Mouse (Mus musculus): ENCODE data around the gene Msx1. TPM values are rescaled to one million over a fixed set of nuclear protein-coding genes. Genes with fewer than 3 reads are reported as not detected.

Gene Msx1
- total and polyA plus RNA-seq, 3 experiments = 2.3 to 3.7 (median 3.1) TPM

- 44% methylated on average over 7 of the region's 7 CpGs for WGBS
- no peaks in the 10 kb centered on the region for H3K36me3 ChIP-seq (ENCODE audit: control insufficient read depth, insufficient read depth, low read length)
- no peak overlapping the region for H3K4me3 ChIP-seq
- intact Hi-C loops (cut with DNase I) = no loop called here
- H3K27me3 ChIP-seq (ENCODE audit: control insufficient read depth, insufficient read depth, low read length) = peaks cover 26% of the 10 kb centered on the region
- no peak for DNase-seq
- TF ChIP-seq EP300 (IDR thresholded peaks at IDR 0.05; ENCODE audit: insufficient read depth, low read depth, low read length) (no peak), CTCF (IDR thresholded peaks at IDR 0.05) (no peak), POLR2A (IDR thresholded peaks at IDR 0.05; ENCODE audit: insufficient read depth, low read depth, low read length) (no peak)
- no peak overlapping the region for H3K9ac ChIP-seq (ENCODE audit: low read depth, low read length)
- H3K27ac ChIP-seq = no peak overlapping the region
- no peaks in the 10 kb centered on the region for H3K79me2 ChIP-seq (replicated peaks; ENCODE audit: control insufficient read depth, insufficient read depth, low read length)
- no peaks in the 10 kb centered on the region; the same call in 1 of the 2 replicates for H3K4me1 ChIP-seq (ENCODE audit: control insufficient read depth, insufficient read depth, low read length)
Measured at GRCm38 (mm10) chr5:37825111-37825600, 773 bp upstream of the Msx1 start.

DNA sequence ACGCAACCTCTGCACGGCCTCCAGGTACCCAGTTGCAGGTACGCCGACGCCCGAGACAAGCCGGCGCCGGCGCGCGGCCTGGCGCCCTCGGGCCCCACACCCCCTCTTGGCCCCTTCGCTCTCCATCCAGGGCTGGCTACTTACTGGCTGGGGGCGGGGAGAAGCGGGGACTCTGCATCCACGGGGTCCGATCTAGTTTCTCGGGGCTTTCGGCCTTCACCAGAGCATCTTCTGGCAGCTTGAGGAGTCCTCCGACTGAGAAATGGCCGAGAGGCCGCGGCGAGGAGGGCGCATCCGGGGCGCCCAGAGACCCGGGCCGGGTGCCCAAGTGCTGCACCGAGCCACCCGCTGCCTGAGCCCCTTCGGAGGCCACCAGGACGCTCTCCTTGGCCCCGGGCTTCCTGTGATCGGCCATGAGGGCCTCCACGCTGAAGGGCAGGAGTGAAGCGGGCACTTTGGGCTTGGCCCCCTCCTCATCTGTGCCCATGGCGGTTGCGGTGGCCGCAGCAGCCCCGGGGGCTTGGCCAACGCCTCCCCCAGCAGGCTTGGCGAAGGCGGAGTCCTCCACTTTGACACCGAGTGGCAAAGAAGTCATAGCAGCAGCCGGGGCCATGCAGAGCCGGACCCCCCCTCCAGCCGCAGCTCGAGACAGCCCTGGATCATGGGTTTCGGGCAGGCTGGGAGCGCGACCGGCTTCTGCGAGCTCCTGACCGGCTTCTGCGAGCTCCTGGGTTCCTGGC lies 492 bp downstream of the Msx1 start:
- TF ChIP-seq POLR2A (IDR thresholded peaks at IDR 0.05; ENCODE audit: insufficient read depth, low read depth, low read length) (no peak), CTCF (IDR thresholded peaks at IDR 0.05) (no peak), EP300 (IDR thresholded peaks at IDR 0.05; ENCODE audit: insufficient read depth, low read depth, low read length) (no peak)
- peak overlapping the region; percentile 79 for H3K27ac ChIP-seq
- peaks cover 24% of the 10 kb centered on the region for H3K27me3 ChIP-seq (ENCODE audit: control insufficient read depth, insufficient read depth, low read length)

DNA sequence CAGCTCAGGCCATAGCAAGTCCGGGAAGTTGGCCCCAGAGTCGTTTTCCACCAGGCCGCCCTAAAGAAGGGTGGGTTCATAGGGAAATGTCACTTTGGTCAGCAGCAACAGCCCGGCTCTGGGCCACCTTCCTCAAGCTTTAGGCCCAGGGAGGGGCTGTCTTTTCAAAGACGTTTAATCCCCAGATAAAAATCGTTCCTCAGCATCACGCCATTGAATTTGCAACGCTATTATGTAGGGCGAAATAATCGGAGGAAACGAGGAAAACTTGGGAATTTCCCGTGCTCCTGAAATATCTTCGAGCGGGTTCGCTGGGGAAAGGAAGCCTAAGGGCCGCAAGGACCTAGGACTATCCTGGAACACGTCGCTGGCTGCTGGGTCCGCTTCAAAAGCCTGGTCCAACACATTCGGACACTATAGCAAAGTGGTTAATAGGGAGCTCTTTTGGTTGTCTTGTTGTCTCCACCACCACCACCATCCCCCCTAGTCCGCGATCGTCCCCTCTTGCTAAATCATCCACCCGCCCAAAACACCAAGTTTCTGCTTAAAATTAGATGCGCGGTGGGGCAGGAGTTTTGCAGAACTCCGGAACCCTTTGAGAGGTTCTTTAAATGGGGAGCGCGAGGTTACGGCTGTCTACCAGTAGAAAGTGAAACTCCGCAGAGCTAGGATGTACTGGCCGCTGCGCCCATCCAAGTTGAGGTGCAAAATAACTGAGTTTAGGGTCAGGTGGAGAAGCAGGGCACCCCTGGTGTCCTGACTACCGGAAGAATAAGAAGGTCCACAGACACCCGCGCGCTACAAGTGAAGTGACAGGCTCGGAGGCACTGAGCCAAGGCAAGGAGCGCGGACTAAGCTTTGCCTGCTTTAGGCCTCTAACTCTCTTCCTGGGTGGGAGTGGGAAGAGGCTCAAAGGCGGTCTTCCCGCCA lies 1.3 kb downstream of the Msx1 start:
- Histone ChIP-seq H3K4me1 (ENCODE audit: control insufficient read depth, insufficient read depth, low read length) (no peaks in the 10 kb centered on the region; the same call in 1 of the 2 replicates), H3K79me2 (replicated peaks; ENCODE audit: control insufficient read depth, insufficient read depth, low read length) (no peaks in the 10 kb centered on the region), H3K36me3 (ENCODE audit: control insufficient read depth, insufficient read depth, low read length) (no peaks in the 10 kb centered on the region), H3K27ac (peak overlapping the region; percentile 79), H3K27me3 (ENCODE audit: control insufficient read depth, insufficient read depth, low read length) (peaks cover 21% of the 10 kb centered on the region), H3K4me3 (peak overlapping the region; percentile 78), H3K9ac (ENCODE audit: low read depth, low read length) (peak overlapping the region; percentile 78)
- intact Hi-C loops (cut with DNase I) = loop anchor here (5.0 kb wide), 1 partner anchor 269 kb away; no protein-coding TSS in a partner anchor
- TF ChIP-seq CTCF (IDR thresholded peaks at IDR 0.05) (no peak), EP300 (IDR thresholded peaks at IDR 0.05; ENCODE audit: insufficient read depth, low read depth, low read length) (no peak), POLR2A (IDR thresholded peaks at IDR 0.05; ENCODE audit: insufficient read depth, low read depth, low read length) (no peak)
- DNase-seq = peak in 1 of 2 experiments; percentile 65
- WGBS = 6% methylated on average over 42 of the region's 42 CpGs

More for the DNA sequence above, 492 bp downstream of the Msx1 start:
- Histone ChIP-seq H3K79me2 (replicated peaks; ENCODE audit: control insufficient read depth, insufficient read depth, low read length) (no peaks in the 10 kb centered on the region), H3K9ac (ENCODE audit: low read depth, low read length) (peak overlapping the region; percentile 78), H3K36me3 (ENCODE audit: control insufficient read depth, insufficient read depth, low read length) (no peaks in the 10 kb centered on the region), H3K4me3 (peak overlapping the region; percentile 78), H3K4me1 (ENCODE audit: control insufficient read depth, insufficient read depth, low read length) (no peaks in the 10 kb centered on the region; the same call in 1 of the 2 replicates)
- WGBS = under 1% methylated on average over 53 of the region's 58 CpGs
- peak; percentile 45 to 62 for DNase-seq
- intact Hi-C loops (cut with DNase I) = loop anchor here (5.0 kb wide), 1 partner anchor 268 kb away; no protein-coding TSS in a partner anchor

DNA sequence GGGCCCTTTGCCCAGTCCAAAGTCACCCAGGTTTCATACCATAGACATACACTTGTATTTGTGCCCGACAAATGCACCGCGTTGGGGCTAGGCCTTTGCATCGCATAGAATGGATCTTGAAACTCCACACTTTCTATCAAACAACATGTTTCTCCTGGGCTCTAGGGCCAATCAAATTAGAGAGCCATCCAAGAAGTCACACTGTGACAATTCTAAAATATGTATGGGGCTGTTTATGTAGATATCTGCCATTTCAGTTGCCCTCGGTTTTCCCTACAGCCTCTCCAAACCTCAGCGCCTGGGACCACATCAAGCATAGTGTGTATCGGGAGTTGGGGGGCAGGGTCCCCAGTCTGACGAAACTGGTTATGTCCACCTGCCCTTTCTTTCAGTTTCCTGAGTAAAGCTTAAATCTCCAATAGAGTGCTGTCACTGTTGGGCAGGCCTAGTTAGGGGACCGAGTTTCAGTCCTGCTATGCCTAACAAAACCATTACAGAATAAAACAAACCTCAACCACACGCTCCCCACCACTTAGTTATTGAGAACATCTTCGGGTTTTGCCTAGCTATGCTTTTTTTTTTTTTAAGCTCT lies 2.2 kb downstream of the Msx1 start:
- Histone ChIP-seq H3K36me3 (ENCODE audit: control insufficient read depth, insufficient read depth, low read length) (no peaks in the 10 kb centered on the region), H3K79me2 (replicated peaks; ENCODE audit: control insufficient read depth, insufficient read depth, low read length) (no peaks in the 10 kb centered on the region), H3K9ac (ENCODE audit: low read depth, low read length) (no peak overlapping the region), H3K27me3 (ENCODE audit: control insufficient read depth, insufficient read depth, low read length) (peaks cover 20% of the 10 kb centered on the region), H3K27ac (peak overlapping the region; percentile 79; the same call in 1 of the 2 replicates), H3K4me3 (peak overlapping the region; percentile 78; the same call in 1 of the 2 replicates), H3K4me1 (ENCODE audit: control insufficient read depth, insufficient read depth, low read length) (no peaks in the 10 kb centered on the region; the same call in 1 of the 2 replicates)
- no peak for TF ChIP-seq EP300 (IDR thresholded peaks at IDR 0.05; ENCODE audit: insufficient read depth, low read depth, low read length)
- TF ChIP-seq POLR2A (IDR thresholded peaks at IDR 0.05; ENCODE audit: insufficient read depth, low read depth, low read length) = no peak
- no peak for TF ChIP-seq CTCF (IDR thresholded peaks at IDR 0.05)
- intact Hi-C loops (cut with DNase I) = loop anchor here (5.0 kb wide), 1 partner anchor 270 kb away; no protein-coding TSS in a partner anchor
- DNase-seq = no peak
- WGBS = 58% methylated on average over 11 of the region's 11 CpGs

- no peak for DNase-seq
- Histone ChIP-seq H3K79me2 (replicated peaks; ENCODE audit: control insufficient read depth, insufficient read depth, low read length) (no peaks in the 10 kb centered on the region), H3K27me3 (ENCODE audit: control insufficient read depth, insufficient read depth, low read length) (peaks cover 16% of the 10 kb centered on the region), H3K36me3 (ENCODE audit: control insufficient read depth, insufficient read depth, low read length) (no peaks in the 10 kb centered on the region), H3K9ac (ENCODE audit: low read depth, low read length) (no peak overlapping the region), H3K4me3 (no peak overlapping the region), H3K27ac (no peak overlapping the region), H3K4me1 (ENCODE audit: control insufficient read depth, insufficient read depth, low read length) (no peaks in the 10 kb centered on the region)
- intact Hi-C loops (cut with DNase I) = loop anchor here (5.0 kb wide), 1 partner anchor 271 kb away; no protein-coding TSS in a partner anchor
- TF ChIP-seq CTCF (IDR thresholded peaks at IDR 0.05) (no peak), POLR2A (IDR thresholded peaks at IDR 0.05; ENCODE audit: insufficient read depth, low read depth, low read length) (no peak), EP300 (IDR thresholded peaks at IDR 0.05; ENCODE audit: insufficient read depth, low read depth, low read length) (no peak)
- WGBS = 52% methylated on average over 27 of the region's 27 CpGs
Measured at GRCm38 (mm10) chr5:37821111-37821601, 3.2 kb downstream of the Msx1 start.
